Mouse (Mus musculus): ENCODE data around the gene Dgcr2.
A peak's percentile ranks its signal among the peaks of the same experiment; 100 is the strongest.

Gene Dgcr2

GRCm38 (mm10) chr16:17911052-17911595 lies 12.8 kb upstream of the Dgcr2 start, which contains the start of gene Ess2:
Ess2 (minus strand) TSS chr16:17911348.
- peak; percentile 80 for DNase-seq (ENCODE audit: low read depth, low spot score)

DNA sequence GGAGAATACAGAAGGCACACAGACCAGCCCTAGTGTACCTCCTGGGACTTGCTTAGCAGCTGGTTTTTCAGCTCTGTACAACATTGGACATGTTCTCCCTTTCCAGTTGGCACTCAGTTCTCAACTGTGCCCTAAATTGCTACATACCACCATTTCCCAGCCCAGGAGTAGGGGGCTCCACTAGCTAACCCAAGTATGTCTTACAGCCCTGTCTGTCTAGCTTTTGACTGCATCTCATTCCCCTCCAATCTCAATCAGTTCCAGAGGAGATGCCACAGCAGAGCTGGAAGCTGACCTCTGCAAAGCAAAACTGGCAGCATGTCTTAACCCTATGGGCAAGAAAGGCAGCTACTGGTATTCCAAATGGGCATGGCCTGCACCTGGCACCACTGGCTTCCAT lies 2.3 kb downstream of the Dgcr2 start:
- DNase-seq (ENCODE audit: low read depth, low spot score) = no peak

DNA sequence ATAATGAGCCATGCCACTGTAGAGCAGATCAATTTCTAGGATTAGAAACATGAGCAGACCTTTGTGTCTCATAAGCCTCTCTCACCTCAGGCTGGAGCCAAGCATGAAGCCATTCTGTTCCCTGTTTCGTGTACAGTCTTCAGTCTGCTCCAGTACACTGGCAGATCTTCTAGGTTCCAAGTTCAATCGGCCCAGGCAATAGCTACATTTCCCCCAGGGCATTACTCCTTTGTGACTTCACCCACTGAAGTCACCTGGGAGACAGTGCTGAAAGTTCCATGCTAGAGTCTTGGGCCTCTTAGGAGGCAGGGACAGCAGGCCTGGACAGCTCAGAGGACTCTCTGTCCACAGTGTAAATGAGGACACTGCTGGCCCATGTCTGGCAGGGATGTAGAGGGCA lies 4.4 kb downstream of the Dgcr2 start, which contains the start of gene Tssk1:
Gene Tssk1, plus strand, starts transcription at position 301 of the 400 bp plus-strand sequence.
- no peak for DNase-seq (ENCODE audit: low read depth, low spot score)

DNA sequence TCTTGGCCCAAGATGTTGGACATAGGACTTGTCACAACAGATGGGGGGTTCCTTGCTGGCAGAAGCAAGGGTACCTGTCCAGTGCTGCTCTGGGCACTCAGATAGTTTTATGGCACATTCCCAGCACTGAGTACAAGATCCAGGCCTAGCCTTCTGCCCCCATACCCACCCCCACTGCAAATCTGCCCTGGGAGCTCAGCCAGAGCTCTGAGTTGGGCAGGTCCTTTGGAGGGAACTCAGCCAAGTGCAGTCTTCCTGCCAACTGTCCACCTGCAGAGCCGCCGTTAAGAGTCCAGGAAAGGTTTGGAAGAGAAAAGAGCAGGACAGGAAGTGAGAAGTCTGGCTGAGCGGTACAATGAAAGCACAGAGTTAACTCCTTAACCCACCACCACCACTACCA lies 5.8 kb downstream of the Dgcr2 start:
- DNase-seq (ENCODE audit: low read depth, low spot score) = no peak

DNA sequence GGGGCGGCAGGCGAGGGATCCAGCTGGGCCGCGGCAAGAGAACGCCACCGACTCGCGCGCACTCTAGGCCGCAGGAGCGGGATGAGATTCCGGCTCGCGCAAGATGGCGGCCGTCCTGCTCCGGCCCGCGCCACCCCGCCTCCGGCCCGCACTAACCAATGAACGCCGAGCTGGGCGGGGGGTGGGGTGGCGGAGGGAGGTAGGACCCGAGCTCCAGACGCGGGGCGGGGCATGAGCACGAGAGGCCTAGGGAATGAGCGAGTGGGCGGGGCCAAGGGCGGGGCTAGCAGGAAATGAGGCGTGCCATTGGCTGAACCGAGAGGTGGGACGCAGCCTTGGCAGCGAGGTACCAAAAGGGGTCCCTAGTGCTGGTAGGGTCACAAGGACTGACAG lies 6.8 kb downstream of the Dgcr2 start, which contains the start of gene Gm20518:
Gene Gm20518, minus strand, starts transcription at position 105 of the 393 bp plus-strand sequence.
- peak; percentile 95 for DNase-seq (ENCODE audit: low read depth, low spot score)

DNA sequence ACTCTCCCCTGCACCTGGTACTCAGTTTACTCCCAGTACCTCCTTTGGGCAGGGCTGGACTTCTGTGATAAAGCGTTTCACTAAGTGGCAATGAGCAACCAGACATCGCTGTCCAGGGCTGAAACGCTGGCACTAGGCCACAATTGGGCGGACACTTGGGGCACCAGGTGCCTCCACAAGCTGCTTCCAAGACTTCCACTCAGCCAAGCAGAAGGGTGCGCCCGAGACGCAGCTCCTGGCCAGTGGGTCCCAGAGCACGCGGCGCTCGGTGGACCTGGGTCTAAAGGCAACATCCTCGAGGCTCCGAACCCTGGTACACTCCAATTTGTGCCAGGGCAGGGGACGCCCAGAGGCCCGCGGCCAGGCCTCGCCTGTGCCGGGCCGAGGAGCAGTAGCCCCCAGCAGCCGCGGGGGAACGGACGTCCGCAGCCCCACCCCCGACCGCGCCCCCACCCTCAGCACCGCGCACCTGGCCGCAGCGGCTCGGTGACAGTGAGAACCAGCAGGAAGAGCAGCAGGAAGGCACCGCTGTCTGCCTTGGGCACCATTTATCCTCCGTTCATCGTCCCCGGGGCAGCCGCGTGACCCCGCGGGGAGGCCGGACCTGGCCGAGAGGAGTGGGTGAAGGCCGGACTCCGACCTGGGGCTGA lies 7.3 kb downstream of the Dgcr2 start:
- DNase-seq (ENCODE audit: low read depth, low spot score) = no peak

GRCm38 (mm10) chr16:17890342-17890727 lies 8.0 kb downstream of the Dgcr2 start:
- DNase-seq (ENCODE audit: low read depth, low spot score) = no peak

DNA sequence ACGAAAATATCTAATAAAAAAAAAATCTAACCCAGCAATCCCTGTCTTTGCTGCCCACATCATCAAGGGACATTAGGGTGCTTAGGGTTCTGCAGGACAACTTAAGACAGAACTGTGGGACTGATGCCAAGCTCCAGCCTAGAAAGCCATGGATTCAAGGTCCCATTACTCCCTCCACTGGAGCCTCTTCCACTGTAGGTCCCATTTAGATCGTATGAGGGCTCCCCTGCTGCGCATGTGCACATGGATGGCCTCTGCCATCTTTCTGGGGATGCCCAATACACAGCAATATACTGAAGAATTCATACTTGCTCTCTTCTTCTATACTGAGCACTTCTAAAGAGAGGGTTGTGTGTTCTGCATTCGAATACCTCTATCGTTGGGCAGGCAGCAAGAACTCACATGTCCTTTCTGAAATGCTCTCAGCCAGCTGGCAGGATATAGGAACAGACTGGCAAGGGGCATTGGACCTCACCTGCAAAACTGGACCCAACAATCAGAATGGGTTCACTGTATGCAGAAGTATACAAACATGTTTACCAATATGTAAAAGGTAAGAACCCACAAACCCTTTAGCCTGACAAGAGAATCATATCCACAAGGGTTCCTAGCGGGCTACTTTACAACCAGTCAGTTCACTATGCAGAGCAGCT lies 8.5 kb downstream of the Dgcr2 start:
- DNase-seq (ENCODE audit: low read depth, low spot score) = no peak

DNA sequence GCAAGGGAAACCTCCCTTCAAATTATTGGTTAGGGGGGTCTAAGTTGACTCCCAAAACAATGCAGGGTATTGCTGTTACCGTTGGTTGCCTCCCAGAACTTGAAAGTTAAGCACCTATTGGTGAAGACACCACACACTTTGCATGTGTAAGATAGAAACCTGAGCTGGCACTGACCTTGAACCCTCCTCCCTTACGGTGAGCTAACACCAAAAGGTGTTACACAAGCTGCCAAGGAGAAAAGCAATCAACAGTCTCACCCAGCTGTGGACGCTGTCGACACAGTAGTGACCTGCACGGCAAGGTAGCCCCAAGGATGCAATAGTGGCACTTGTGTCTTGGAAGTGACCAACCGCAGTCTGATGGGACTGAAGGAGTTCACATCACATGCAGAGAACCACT lies 14.2 kb downstream of the Dgcr2 start:
- no peak for DNase-seq (ENCODE audit: low read depth, low spot score)

DNA sequence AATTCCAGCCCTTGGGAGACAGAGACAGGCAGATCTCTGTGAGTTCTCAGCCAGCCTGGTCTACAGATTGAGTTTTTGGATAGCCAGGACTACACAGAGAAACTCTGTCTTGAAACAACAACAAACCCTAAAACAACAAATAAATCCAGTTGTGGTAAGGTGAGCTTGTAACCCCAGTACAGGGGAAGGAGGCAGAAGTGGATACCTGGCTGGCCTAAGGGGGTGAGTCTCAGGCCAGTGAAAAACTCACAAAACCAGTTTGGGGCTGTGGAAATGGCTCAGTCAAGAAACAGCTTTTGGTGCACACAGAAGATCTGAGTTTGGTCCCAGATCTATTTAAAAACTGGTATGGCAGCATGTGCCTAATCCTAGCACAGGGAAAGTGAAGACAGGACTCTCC lies 16.2 kb downstream of the Dgcr2 start:
- no peak for DNase-seq (ENCODE audit: low read depth, low spot score)

DNA sequence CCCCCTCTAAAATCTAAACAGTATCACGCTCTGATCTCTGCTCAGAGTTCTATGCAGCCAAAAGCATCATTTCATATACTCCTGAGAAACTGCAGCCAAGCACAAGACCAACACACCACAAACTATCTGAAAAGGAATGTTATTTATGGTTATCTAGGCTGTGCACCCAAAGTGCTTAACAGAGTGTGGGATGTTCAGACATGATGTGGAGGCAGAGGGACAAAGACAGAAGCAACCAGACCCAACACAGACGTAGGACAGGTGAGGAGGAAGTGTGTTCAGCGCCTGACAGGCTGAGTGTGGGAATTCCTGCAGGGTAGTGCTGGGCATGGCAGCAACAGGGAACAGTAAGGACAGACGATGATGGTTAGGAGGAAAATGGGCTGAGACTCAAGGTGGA lies 18.8 kb downstream of the Dgcr2 start:
- no peak for DNase-seq (ENCODE audit: low read depth, low spot score)

- no peak for DNase-seq (ENCODE audit: low read depth, low spot score)
Measured at GRCm38 (mm10) chr16:17876096-17876495, 22.3 kb downstream of the Dgcr2 start.

DNA sequence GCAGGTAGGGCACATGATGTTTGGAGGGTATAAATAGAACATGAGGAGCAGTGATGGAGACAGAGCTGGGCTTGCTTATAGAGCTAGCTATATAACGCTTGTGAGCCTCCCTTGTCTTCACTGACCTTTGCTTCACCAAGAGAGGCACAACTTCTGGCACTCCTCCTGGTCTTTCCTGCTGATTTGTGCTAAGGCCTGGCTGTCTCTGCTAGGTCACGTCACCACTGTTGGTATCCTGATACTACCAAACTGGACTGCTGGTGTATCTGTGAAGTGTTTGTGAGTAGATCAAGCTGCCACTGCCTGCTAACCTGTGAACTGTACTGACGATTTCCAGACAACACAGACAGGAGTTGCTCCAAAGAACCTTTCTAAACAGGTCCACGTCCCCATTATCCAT lies 23.2 kb downstream of the Dgcr2 start:
- DNase-seq (ENCODE audit: low read depth, low spot score) = no peak

DNA sequence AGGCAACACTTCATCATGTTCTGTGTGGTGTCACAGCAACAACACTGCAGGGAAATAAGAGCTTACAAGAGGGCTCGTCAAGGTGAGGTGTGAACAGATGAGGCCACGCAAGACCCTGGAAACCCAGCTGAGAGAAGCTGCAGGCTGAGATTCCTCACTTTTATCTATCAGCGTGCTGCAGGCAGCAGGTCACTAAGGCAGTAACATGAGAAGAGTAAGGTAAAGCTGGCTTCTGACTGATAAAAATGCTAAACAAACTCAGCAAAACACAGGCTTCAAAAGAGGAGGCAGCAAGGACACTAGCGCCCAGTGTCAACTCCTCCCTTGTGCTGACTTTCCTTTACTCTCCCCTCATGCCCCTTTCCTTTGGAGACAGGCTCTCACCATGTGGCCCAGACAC lies 25.4 kb downstream of the Dgcr2 start:
- DNase-seq (ENCODE audit: low read depth, low spot score) = no peak

GRCm38 (mm10) chr16:17871248-17871647 lies 27.1 kb downstream of the Dgcr2 start:
- DNase-seq (ENCODE audit: low read depth, low spot score) = no peak

DNA sequence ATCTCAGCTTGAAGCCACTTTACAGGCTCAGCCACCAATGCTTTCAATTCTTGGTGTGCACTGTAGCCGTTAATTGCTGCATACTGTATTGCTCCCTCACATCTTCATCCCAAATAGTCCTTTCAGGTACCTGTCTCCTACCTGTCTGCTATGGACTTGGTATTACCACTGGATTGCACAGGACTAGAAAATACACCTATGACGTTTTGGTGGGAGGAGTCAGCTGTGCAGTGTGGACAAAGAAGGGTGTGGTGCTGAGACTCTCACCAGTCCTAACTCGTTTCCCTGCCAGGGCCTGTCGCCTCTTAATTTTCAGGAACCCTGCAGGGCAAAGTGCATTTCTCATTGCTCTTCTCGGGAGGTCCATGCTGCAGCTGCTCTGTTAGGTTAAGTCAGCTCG lies 32.6 kb downstream of the Dgcr2 start:
- peak; percentile 26 for DNase-seq (ENCODE audit: low read depth, low spot score)

DNA sequence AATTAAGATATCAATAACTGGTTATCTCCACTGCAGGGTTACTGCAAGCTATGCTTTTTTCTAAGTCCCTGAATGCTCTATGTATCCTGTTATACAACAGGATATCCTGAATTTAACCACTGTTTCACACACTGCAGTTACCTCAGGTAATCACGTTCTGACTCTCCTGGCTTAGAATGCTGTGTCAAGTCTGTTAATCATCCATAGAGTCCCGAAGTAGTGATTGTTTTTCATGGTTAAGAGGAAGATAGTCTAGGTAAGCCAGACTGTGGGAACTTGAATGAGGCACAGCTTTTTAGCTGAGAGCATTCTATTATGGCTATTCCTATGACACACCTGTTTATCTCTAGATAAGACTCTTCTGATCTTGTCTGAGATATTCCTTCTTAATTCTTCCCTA lies 33.1 kb downstream of the Dgcr2 start:
- no peak for DNase-seq (ENCODE audit: low read depth, low spot score)

- no peak for DNase-seq (ENCODE audit: low read depth, low spot score)
Measured at GRCm38 (mm10) chr16:17858592-17858991, 39.8 kb downstream of the Dgcr2 start.

- no peak for DNase-seq (ENCODE audit: low read depth, low spot score)
Measured at GRCm38 (mm10) chr16:17857157-17857556, 41.2 kb downstream of the Dgcr2 start.

GRCm38 (mm10) chr16:17853263-17853662 lies 45.1 kb downstream of the Dgcr2 start:
- DNase-seq (ENCODE audit: low read depth, low spot score) = no peak

GRCm38 (mm10) chr16:17851860-17852259 lies 46.5 kb downstream of the Dgcr2 start:
- DNase-seq (ENCODE audit: low read depth, low spot score) = no peak

GRCm38 (mm10) chr16:17851331-17851730 lies 47.0 kb downstream of the Dgcr2 start:
- no peak for DNase-seq (ENCODE audit: low read depth, low spot score)

DNA sequence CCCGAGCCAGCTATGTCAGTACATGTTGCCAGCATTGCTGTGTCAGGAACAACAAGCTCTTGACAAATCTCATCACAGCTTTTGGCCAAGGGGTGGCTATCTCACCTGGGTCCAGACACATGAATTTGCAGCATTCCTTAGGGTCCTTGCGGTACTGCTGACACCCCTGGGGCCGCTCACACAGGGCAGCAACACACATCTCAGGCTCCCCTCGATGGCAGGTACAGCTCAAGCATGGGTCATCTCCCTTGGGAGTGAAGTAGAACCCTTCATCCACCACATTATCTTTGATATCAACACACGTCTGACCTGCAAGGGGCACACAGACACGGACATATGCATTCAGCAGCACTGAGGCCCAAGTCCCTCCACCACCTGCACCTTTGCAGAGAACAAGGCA lies 48.9 kb downstream of the Dgcr2 start:
- no peak for DNase-seq (ENCODE audit: low read depth, low spot score)

Data from WW6 (cell line).